Mouse (Mus musculus) thymus, postnatal 0 days (tissue): ENCODE results near the gene Gm21974. TPM values are rescaled to one million over a fixed set of nuclear protein-coding genes. Genes with fewer than 3 reads are reported as not detected.
A peak's percentile ranks its signal among the peaks of the same experiment; 100 is the strongest.
"Not testable (repeated sequence)": the region's sequence is repeated elsewhere in the genome, so short reads cannot be mapped to it uniquely, and the experiment has no call there.

Experiments used
- DNase-seq: peaks from one replicate; pipeline ENCODE4 v3.0.0-alpha.2; 2015; ENCODE audit warnings: low spot score
- polyA plus RNA-seq: library from polyadenylated mRNA; unstranded; fragments of >200 nt; fragmentation: Nextera tagmentation; extraction: Ambion mirVana; gene quantifications from 2 replicates; pipeline ENCODE4 v1.2.1, GENCODE M21; 2015

Gm21974 gene
- polyA plus RNA-seq, 1 experiment from 2014 or later, result not detected

- peak; percentile 67 for DNase-seq
Observed at GRCm38 (mm10) chr7:127918203-127918602, 22.9 kb upstream of the Gm21974 start.

- DNase-seq, result no peak
Observed at GRCm38 (mm10) chr7:127915293-127915692, 20.0 kb upstream of the Gm21974 start.

- DNase-seq, result no peak
Observed at GRCm38 (mm10) chr7:127912938-127913337, 17.7 kb upstream of the Gm21974 start.

- peak; percentile 91 for DNase-seq
Observed at GRCm38 (mm10) chr7:127912190-127912871, 17.1 kb upstream of the Gm21974 start, which contains the start of gene Kat8. Gene Kat8 (plus strand): TSS chr7:127912516.

GRCm38 (mm10) chr7:127908656-127909055 is 13.4 kb upstream of the Gm21974 start:
- DNase-seq, result no peak

- no peak for DNase-seq
Observed at GRCm38 (mm10) chr7:127907939-127908338, 12.7 kb upstream of the Gm21974 start.

- DNase-seq, result peak; percentile 74
Observed at GRCm38 (mm10) chr7:127903971-127904796, 8.9 kb upstream of the Gm21974 start, which contains the start of gene Bckdk. Gene Bckdk (plus strand): TSS chr7:127904082.

GRCm38 (mm10) chr7:127901772-127902171 is 6.5 kb upstream of the Gm21974 start:
- no peak for DNase-seq

GRCm38 (mm10) chr7:127899997-127900396 is 4.7 kb upstream of the Gm21974 start:
- peak; percentile 46 for DNase-seq

- peak; percentile 57 for DNase-seq
Observed at GRCm38 (mm10) chr7:127898179-127898956, 3.1 kb upstream of the Gm21974 start.

GRCm38 (mm10) chr7:127897542-127897941 is 2.3 kb upstream of the Gm21974 start:
- no peak for DNase-seq

GRCm38 (mm10) chr7:127896384-127896783 is 1.1 kb upstream of the Gm21974 start:
- DNase-seq, result peak; percentile 57

- not testable (repeated sequence) for DNase-seq
Observed at GRCm38 (mm10) chr7:127895891-127896290, 637 bp upstream of the Gm21974 start.

GRCm38 (mm10) chr7:127894480-127894879 is 774 bp downstream of the Gm21974 start:
- DNase-seq, result no peak

GRCm38 (mm10) chr7:127890798-127891197 is 4.5 kb downstream of the Gm21974 start, which contains the start of gene Prss53:
Gene Prss53 (minus strand): TSS chr7:127890970.
- DNase-seq, result no peak

- no peak for DNase-seq
Observed at GRCm38 (mm10) chr7:127888821-127889220, 6.4 kb downstream of the Gm21974 start.

- no peak for DNase-seq
Observed at GRCm38 (mm10) chr7:127887781-127888180, 7.5 kb downstream of the Gm21974 start.

- DNase-seq, result no peak
Observed at GRCm38 (mm10) chr7:127887191-127887590, 8.1 kb downstream of the Gm21974 start.

- no peak for DNase-seq
Observed at GRCm38 (mm10) chr7:127886551-127886950, 8.7 kb downstream of the Gm21974 start.

- DNase-seq, result no peak
Observed at GRCm38 (mm10) chr7:127885951-127886350, 9.3 kb downstream of the Gm21974 start.

- DNase-seq, result no peak
Observed at GRCm38 (mm10) chr7:127880431-127880830, 14.8 kb downstream of the Gm21974 start.
